Mouse (Mus musculus) midbrain, embryonic 15.5 days (tissue): ENCODE data around the gene Pkp4. TPM values are rescaled to one million over a fixed set of nuclear protein-coding genes. Genes with fewer than 3 reads are reported as not detected.

Experiments used
- ATAC-seq: fragments of 200-750 bp; cut with Nextera tagmentation; replicated peaks from 2 replicates; pipeline ENCODE4 v1.8.0; 2017; ENCODE audit warnings: moderate TSS enrichment
- H3K27ac ChIP-seq: fragments of 300-500 bp; sonication (generic); 2 replicates; pipeline ENCODE4 v1.5.1; 2015; ENCODE audit warnings: mild to moderate bottlenecking, inconsistent platforms
- H3K27me3 ChIP-seq: fragments of 300-500 bp; sonication (generic); replicated peaks from 2 replicates; pipeline ENCODE4 v1.6.1; 2015; ENCODE audit warnings: inconsistent platforms
- H3K36me3 ChIP-seq: fragments of 300-500 bp; sonication (generic); replicated peaks from 2 replicates; pipeline ENCODE4 v1.6.1; 2015; ENCODE audit warnings: inconsistent platforms
- H3K4me1 ChIP-seq: fragments of 300-500 bp; sonication (generic); 2 replicates; pipeline ENCODE4 v1.6.1; 2015; ENCODE audit warnings: inconsistent platforms
- H3K4me2 ChIP-seq: fragments of 300-500 bp; sonication (generic); 2 replicates; pipeline ENCODE4 v1.6.1; 2015; ENCODE audit warnings: inconsistent platforms, mild to moderate bottlenecking, moderate library complexity
- H3K4me3 ChIP-seq: fragments of 300-500 bp; sonication (generic); 2 replicates; pipeline ENCODE4 v1.5.1; 2015; ENCODE audit warnings: mild to moderate bottlenecking, inconsistent platforms
- H3K9ac ChIP-seq: fragments of 300-500 bp; sonication (generic); 2 replicates; pipeline ENCODE4 v1.6.1; 2015; ENCODE audit warnings: mild to moderate bottlenecking, inconsistent platforms
- H3K9me3 ChIP-seq: fragments of 300-500 bp; sonication (generic); 2 replicates; pipeline ENCODE4 v1.6.1; 2016; ENCODE audit warnings: inconsistent platforms
- WGBS: fragments of 180-500 bp; shearing (Covaris S2); methylation state at CpG from one replicate; pipeline ENCODE4 v1.1.7; 2015; ENCODE audit warnings: mixed read lengths; 5-methylcytosine and 5-hydroxymethylcytosine counted together
- polyA plus RNA-seq: library from polyadenylated mRNA; unstranded; fragments of >200 nt; fragmentation: Nextera tagmentation; extraction: Ambion mirVana; gene quantifications from 2 replicates; pipeline ENCODE4 v1.2.1, GENCODE M21; 2015

The Pkp4 gene
- polyA plus RNA-seq, 1 experiment from 2014 or later, result 24.8 TPM

- no peak overlapping the region for H3K27ac ChIP-seq
- no peak overlapping the region for H3K4me3 ChIP-seq
- no peak overlapping the region for H3K4me2 ChIP-seq
- 62% methylated on average over 4 of the region's 4 CpGs for WGBS
- H3K9me3 ChIP-seq, result no peaks in the 10 kb centered on the region
- no peaks in the 10 kb centered on the region for H3K4me1 ChIP-seq
- H3K9ac ChIP-seq, result no peak overlapping the region
- ATAC-seq, result no peak
- no peaks in the 10 kb centered on the region for H3K27me3 ChIP-seq
- no peaks in the 10 kb centered on the region for H3K36me3 ChIP-seq
Measured at GRCm38 (mm10) chr2:59332523-59332922, 171.9 kb downstream of the Pkp4 start.

GRCm38 (mm10) chr2:59338501-59338900, 177.9 kb downstream of the Pkp4 start:
- H3K36me3 ChIP-seq, result 0 out of 2 replicates have a peak, but pooled peaks cover 6% of the 10 kb centered on the region

GRCm38 (mm10) chr2:59338926-59339325, 178.3 kb downstream of the Pkp4 start:
- 0 out of 2 replicates have a peak, but pooled peaks cover 6% of the 10 kb centered on the region for H3K36me3 ChIP-seq
- no peaks in the 10 kb centered on the region for H3K9me3 ChIP-seq
- no peak overlapping the region for H3K27ac ChIP-seq
- no peak for ATAC-seq
- no peak overlapping the region for H3K4me2 ChIP-seq
- no peak overlapping the region for H3K4me3 ChIP-seq
- no peaks in the 10 kb centered on the region for H3K4me1 ChIP-seq
- no peaks in the 10 kb centered on the region for H3K27me3 ChIP-seq
- WGBS, result 90% methylated on average over 8 of the region's 8 CpGs
- H3K9ac ChIP-seq, result no peak overlapping the region

More at GRCm38 (mm10) chr2:59338501-59338900, 177.9 kb downstream of the Pkp4 start:
- H3K9me3 ChIP-seq, result no peaks in the 10 kb centered on the region
- no peaks in the 10 kb centered on the region for H3K27me3 ChIP-seq
- no peak overlapping the region for H3K9ac ChIP-seq
- no peak for ATAC-seq
- H3K4me2 ChIP-seq, result no peak overlapping the region
- no peak overlapping the region for H3K4me3 ChIP-seq
- no peaks in the 10 kb centered on the region for H3K4me1 ChIP-seq
- 84% methylated on average over 11 of the region's 11 CpGs for WGBS
- no peak overlapping the region for H3K27ac ChIP-seq

GRCm38 (mm10) chr2:59339776-59340539, 179.3 kb downstream of the Pkp4 start:
- WGBS, result 81% methylated on average over 5 of the region's 5 CpGs
- Histone ChIP-seq H3K36me3 (peaks cover 12% of the 10 kb centered on the region; the same call in 1 of the 2 replicates), H3K4me1 (no peaks in the 10 kb centered on the region), H3K27ac (no peak overlapping the region), H3K27me3 (no peaks in the 10 kb centered on the region), H3K9me3 (no peaks in the 10 kb centered on the region), H3K4me3 (no peak overlapping the region), H3K9ac (no peak overlapping the region), H3K4me2 (no peak overlapping the region)
- no peak for ATAC-seq

GRCm38 (mm10) chr2:59340878-59341277, 180.2 kb downstream of the Pkp4 start:
- Histone ChIP-seq H3K9ac (no peak overlapping the region), H3K4me3 (no peak overlapping the region), H3K4me2 (no peak overlapping the region), H3K9me3 (no peaks in the 10 kb centered on the region), H3K27ac (no peak overlapping the region), H3K36me3 (peaks cover 13% of the 10 kb centered on the region; the same call in 1 of the 2 replicates), H3K27me3 (no peaks in the 10 kb centered on the region), H3K4me1 (no peaks in the 10 kb centered on the region)
- ATAC-seq, result 0 out of 2 replicates have a peak, but pooled peaks have one; percentile 55
- 78% methylated on average over 1 of the region's 1 CpGs for WGBS

- H3K27me3 ChIP-seq, result no peaks in the 10 kb centered on the region
- no peaks in the 10 kb centered on the region for H3K4me1 ChIP-seq
- 93% methylated on average over 6 of the region's 6 CpGs for WGBS
- ATAC-seq, result no peak
- H3K27ac ChIP-seq, result no peak overlapping the region
- no peak overlapping the region for H3K9ac ChIP-seq
- H3K9me3 ChIP-seq, result no peaks in the 10 kb centered on the region
- H3K36me3 ChIP-seq, result peaks cover 16% of the 10 kb centered on the region; the same call in 1 of the 2 replicates
- no peak overlapping the region for H3K4me2 ChIP-seq
- no peak overlapping the region for H3K4me3 ChIP-seq
Measured at GRCm38 (mm10) chr2:59342591-59343210, 182.1 kb downstream of the Pkp4 start.

- no peak overlapping the region for H3K4me2 ChIP-seq
- H3K27ac ChIP-seq, result no peak overlapping the region
- peaks cover 16% of the 10 kb centered on the region; the same call in 1 of the 2 replicates for H3K36me3 ChIP-seq
- H3K27me3 ChIP-seq, result no peaks in the 10 kb centered on the region
- ATAC-seq, result no peak
- WGBS, result 91% methylated on average over 11 of the region's 11 CpGs
- no peaks in the 10 kb centered on the region for H3K9me3 ChIP-seq
- no peak overlapping the region for H3K9ac ChIP-seq
- no peak overlapping the region for H3K4me3 ChIP-seq
- no peaks in the 10 kb centered on the region for H3K4me1 ChIP-seq
Measured at GRCm38 (mm10) chr2:59343834-59344233, 183.2 kb downstream of the Pkp4 start.

- Histone ChIP-seq H3K4me1 (no peaks in the 10 kb centered on the region), H3K27me3 (no peaks in the 10 kb centered on the region), H3K4me2 (no peak overlapping the region), H3K9me3 (no peaks in the 10 kb centered on the region), H3K4me3 (no peak overlapping the region), H3K9ac (no peak overlapping the region), H3K27ac (no peak overlapping the region), H3K36me3 (peaks cover 16% of the 10 kb centered on the region; the same call in 1 of the 2 replicates)
- ATAC-seq, result no peak
- 98% methylated on average over 13 of the region's 13 CpGs for WGBS
Measured at GRCm38 (mm10) chr2:59344699-59345098, 184.0 kb downstream of the Pkp4 start.

GRCm38 (mm10) chr2:59345141-59345839, 184.6 kb downstream of the Pkp4 start:
- Histone ChIP-seq H3K27me3 (no peaks in the 10 kb centered on the region), H3K27ac (no peak overlapping the region), H3K4me1 (no peaks in the 10 kb centered on the region), H3K4me3 (no peak overlapping the region), H3K36me3 (peaks cover 14% of the 10 kb centered on the region; the same call in 1 of the 2 replicates), H3K9ac (no peak overlapping the region), H3K9me3 (no peaks in the 10 kb centered on the region), H3K4me2 (no peak overlapping the region)
- ATAC-seq, result no peak
- 87% methylated on average over 11 of the region's 11 CpGs for WGBS

GRCm38 (mm10) chr2:59346443-59346842, 185.8 kb downstream of the Pkp4 start:
- no peak overlapping the region for H3K9ac ChIP-seq
- peaks cover 10% of the 10 kb centered on the region; the same call in 1 of the 2 replicates for H3K36me3 ChIP-seq
- no peak for ATAC-seq
- no peaks in the 10 kb centered on the region for H3K9me3 ChIP-seq
- H3K4me2 ChIP-seq, result no peak overlapping the region
- H3K27me3 ChIP-seq, result no peaks in the 10 kb centered on the region
- H3K4me1 ChIP-seq, result peaks cover 3% of the 10 kb centered on the region
- no peak overlapping the region for H3K4me3 ChIP-seq
- H3K27ac ChIP-seq, result no peak overlapping the region
- WGBS, result 87% methylated on average over 12 of the region's 12 CpGs

- no peak overlapping the region for H3K4me2 ChIP-seq
- no peak for ATAC-seq
- peaks cover 9% of the 10 kb centered on the region for H3K4me1 ChIP-seq
- no peaks in the 10 kb centered on the region for H3K27me3 ChIP-seq
- WGBS, result 86% methylated on average over 8 of the region's 8 CpGs
- H3K36me3 ChIP-seq, result peaks cover 10% of the 10 kb centered on the region; the same call in 1 of the 2 replicates
- H3K9me3 ChIP-seq, result no peaks in the 10 kb centered on the region
- H3K9ac ChIP-seq, result no peak overlapping the region
- H3K4me3 ChIP-seq, result no peak overlapping the region
- H3K27ac ChIP-seq, result no peak overlapping the region
Measured at GRCm38 (mm10) chr2:59348585-59348984, 187.9 kb downstream of the Pkp4 start.

GRCm38 (mm10) chr2:59350094-59350493, 189.4 kb downstream of the Pkp4 start:
- H3K9ac ChIP-seq, result no peak overlapping the region
- ATAC-seq, result no peak
- 77% methylated on average over 3 of the region's 3 CpGs for WGBS
- H3K4me3 ChIP-seq, result no peak overlapping the region
- H3K4me1 ChIP-seq, result peaks cover 9% of the 10 kb centered on the region
- peaks cover 3% of the 10 kb centered on the region; the same call in 1 of the 2 replicates for H3K36me3 ChIP-seq
- H3K27ac ChIP-seq, result 0 out of 2 replicates have a peak overlapping the region, but pooled peaks have one; percentile 0
- no peak overlapping the region for H3K4me2 ChIP-seq
- no peaks in the 10 kb centered on the region for H3K9me3 ChIP-seq
- H3K27me3 ChIP-seq, result no peaks in the 10 kb centered on the region
